In the genomic region with DNA sequence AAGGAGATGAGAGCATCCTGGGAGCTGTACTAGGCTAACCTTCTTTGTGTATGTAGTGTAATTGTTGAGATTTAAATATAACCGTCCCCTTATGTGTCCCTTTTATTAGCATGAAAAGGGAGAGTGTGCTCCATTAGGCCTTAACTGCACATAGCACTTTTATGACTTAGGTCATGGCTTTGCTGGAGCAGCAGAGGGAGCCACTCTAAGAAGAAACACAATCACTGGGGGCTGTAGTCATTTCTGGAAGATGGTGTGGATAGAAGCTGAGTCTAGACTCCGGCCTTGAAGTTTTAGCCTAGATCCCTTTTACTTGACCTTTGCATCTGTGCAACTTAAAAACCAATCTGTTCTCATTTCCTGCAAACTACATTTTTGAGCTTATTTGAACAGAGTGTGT, we compare ENCODE assay signal across 11 mouse cellular contexts. TPM values are rescaled to one million over a fixed set of nuclear protein-coding genes. Genes with fewer than 3 reads are reported as not detected.
DNase-seq lines count a peak whose midpoint lies in the region; ATAC-seq and TF ChIP-seq lines count a peak whose summit lies in the region.
"Had no signal": no experiment of that assay in that cellular context is flagged by ENCODE, and none has a peak within 500 bp of the region (broad histone marks: within the 10 kb centered on the region; RNA-seq: fewer than 3 reads in every experiment).

No protein-coding gene starts in this region.

- TF ChIP-seq EP300 in MEL (IDR thresholded peaks at IDR 0.05; ENCODE audit: low read depth in 1 of 2, low read length in 2 of 2): no peak

- no peak overlapping the region for H3K9ac ChIP-seq in kidney, embryonic 15.5 days
- H3K9ac ChIP-seq in MEL (ENCODE audit: control insufficient read depth, low read depth, low read length, poor library complexity, severe bottlenecking): no peak overlapping the region
- no peak overlapping the region for H3K9ac ChIP-seq in hindbrain, embryonic 15.5 days

- H3K4me3 ChIP-seq in kidney, embryonic 15.5 days (replicated peaks): no peak overlapping the region
- H3K4me3 ChIP-seq in MEL (ENCODE audit: control insufficient read depth in 1 of 2, insufficient read depth in 1 of 2, low read depth in 2 of 2, low read length in 2 of 2): no peak overlapping the region
- peak overlapping the region; percentile 81 for H3K4me3 ChIP-seq in hindbrain, embryonic 15.5 days
- H3K4me3 ChIP-seq: erythroblast, embryonic 14.5 days; myocyte had no signal

- WGBS in kidney, embryonic 15.5 days: 43% methylated on average over 2 of the region's 2 CpGs
- 44% methylated on average over 2 of the region's 2 CpGs for WGBS in hindbrain, embryonic 15.5 days

- H3K4me1 ChIP-seq in kidney, embryonic 15.5 days: peaks cover 41% of the 10 kb centered on the region
- H3K4me1 ChIP-seq in MEL (ENCODE audit: control insufficient read depth in 1 of 2, insufficient read depth in 2 of 2, low read length in 2 of 2): peaks cover 0 to 8% of the 10 kb centered on the region in 2 experiments; a peak in 2 of 4 replicates
- H3K4me1 ChIP-seq in hindbrain, embryonic 15.5 days (replicated peaks): peaks cover 24% of the 10 kb centered on the region

- no peak for TF ChIP-seq POLR2A in MEL (IDR thresholded peaks at IDR 0.05; ENCODE audit: control insufficient read depth in 1 of 2, insufficient read depth in 1 of 2, low read depth in 1 of 2, low read length in 2 of 2, poor library complexity in 1 of 2)

- H3K4me2 ChIP-seq in kidney, embryonic 15.5 days: peak overlapping the region; percentile 94
- peak overlapping the region; percentile 75 for H3K4me2 ChIP-seq in hindbrain, embryonic 15.5 days

- no peaks in the 10 kb centered on the region for H3K79me2 ChIP-seq in MEL (ENCODE audit: control insufficient read depth, insufficient read depth, low read length, poor library complexity)

- peak; percentile 24 for TF ChIP-seq RAD21 in MEL (IDR thresholded peaks at IDR 0.05; ENCODE audit: low read depth, low read length)

- H3K36me3 ChIP-seq in kidney, embryonic 15.5 days: no peaks in the 10 kb centered on the region
- H3K36me3 ChIP-seq in MEL (ENCODE audit: control insufficient read depth in 1 of 2, insufficient read depth in 2 of 2, low read length in 2 of 2): no peaks in the 10 kb centered on the region; a peak in 1 of 4 replicates
- H3K36me3 ChIP-seq in hindbrain, embryonic 15.5 days: no peaks in the 10 kb centered on the region

- H3K27ac ChIP-seq in kidney, embryonic 15.5 days: peak overlapping the region; percentile 1; the same call in 1 of the 2 replicates
- no peak overlapping the region for H3K27ac ChIP-seq in MEL (ENCODE audit: control insufficient read depth, low read depth, low read length)
- no peak overlapping the region for H3K27ac ChIP-seq in hindbrain, embryonic 15.5 days (replicated peaks)

- no peaks in the 10 kb centered on the region for H3K9me3 ChIP-seq in kidney, embryonic 15.5 days (replicated peaks)
- no peaks in the 10 kb centered on the region for H3K9me3 ChIP-seq in MEL (replicated peaks; ENCODE audit: insufficient read depth, low read length)
- H3K9me3 ChIP-seq in hindbrain, embryonic 15.5 days: no peaks in the 10 kb centered on the region

- peak in 1 of 3 experiments; percentile 32; a peak in 2 of 6 replicates for TF ChIP-seq CTCF in MEL (IDR thresholded peaks at IDR 0.05 in 2 of 3, conservative IDR thresholded peaks at IDR 0.05 in 1 of 3; ENCODE audit: control insufficient read depth in 1 of 3, insufficient read depth in 1 of 3, low read depth in 2 of 3, low read length in 3 of 3, poor library complexity in 1 of 3, severe bottlenecking in 1 of 3)

- no peaks in the 10 kb centered on the region for H3K27me3 ChIP-seq in kidney, embryonic 15.5 days
- H3K27me3 ChIP-seq in MEL (ENCODE audit: control insufficient read depth in 1 of 2, insufficient read depth in 2 of 2, low read length in 2 of 2): no peaks in the 10 kb centered on the region
- no peaks in the 10 kb centered on the region for H3K27me3 ChIP-seq in hindbrain, embryonic 15.5 days

- no peak for ATAC-seq in kidney, embryonic 15.5 days (replicated peaks; ENCODE audit: low FRiP score)
- ATAC-seq in hindbrain, embryonic 15.5 days (ENCODE audit: low FRiP score, low read depth): no peak

- no peak for DNase-seq in kidney, adult 9 months
- peak; percentile 17 for DNase-seq in 3T3-L1 (ENCODE audit: low read depth, low spot score)
- DNase-seq in MEL (ENCODE audit: low read depth, low spot score): no peak
- no peak for DNase-seq in gastrocnemius, adult 18-20 months (ENCODE audit: low spot score)
- DNase-seq in T-cell, adult 2 months (ENCODE audit: low spot score): no peak
- DNase-seq: kidney, adult 2 months; liver had no signal

TF ChIP-seq in MEL, 35 proteins besides CTCF, POLR2A, EP300 and RAD21:
- peak; percentile 36 for TF ChIP-seq ZC3H11A (IDR thresholded peaks at IDR 0.05; ENCODE audit: low read depth, low read length)
- TF ChIP-seq GABPA (IDR thresholded peaks at IDR 0.05; ENCODE audit: low read depth, low read length): no peak
- peak; percentile 52 for TF ChIP-seq SMC3 (IDR thresholded peaks at IDR 0.05; ENCODE audit: low read depth, low read length)
- no peak for TF ChIP-seq POLR2AphosphoS5 (IDR thresholded peaks at IDR 0.05; ENCODE audit: borderline replicate concordance, low read depth, low read length)

RNA-seq across cellular contexts. Expression of a gene that starts 4.3 kb away (rescaled TPM):
- 25.6 and 27.5 TPM in 2 replicates for polyA plus RNA-seq in kidney, embryonic 15.5 days (2015; fragmentation: Nextera tagmentation; extraction: Ambion mirVana)
- total RNA-seq in MEL (2012; rRNA removed): not detected in 2 replicates
- polyA plus RNA-seq in MEL (2012; ENCODE audit: insufficient read depth in 1 of 2, insufficient read length in 2 of 2, low read depth in 1 of 2, low replicate concordance in 2 of 2, missing spikeins in 1 of 2): not detected
- polyA plus RNA-seq in hindbrain, embryonic 15.5 days (2015; fragmentation: Nextera tagmentation; extraction: Ambion mirVana): 19.8 and 28.6 TPM in 2 replicates
- under 1 TPM in 1 of 2 experiments, not detected in 1; 0.02 TPM for total RNA-seq in gastrocnemius, adult 18-20 months (2021)
- polyA plus RNA-seq: erythroblast, embryonic 14.5 days had no signal

Comparison
In these comparisons a context has a peak if more than half of its experiments do, and no peak if none do; other contexts are left out.
1. RNA of a gene that starts 4.3 kb away (polyA plus RNA-seq): 19.8 to 28.6 TPM in hindbrain, embryonic 15.5 days and 25.6 to 27.5 TPM in kidney, embryonic 15.5 days; not detected in MEL; every median in the first group is over 10 times any median in the second.